Mouse (Mus musculus) liver, embryonic 14.5 days (tissue): ENCODE results near the gene Adh6b. TPM values are rescaled to one million over a fixed set of nuclear protein-coding genes. Genes with fewer than 3 reads are reported as not detected.

Source experiments
- ATAC-seq: fragments of 200-750 bp; cut with Nextera tagmentation; 2 replicates; pipeline ENCODE4 v1.8.0; 2017; ENCODE audit warnings: moderate number of reproducible peaks, mild to moderate bottlenecking, moderate library complexity; ENCODE audit not compliant: insufficient read depth
- DNase-seq, 3 experiments: peaks; one replicate each; pipeline ENCODE4 v3.0.0-alpha.2; 2012 to 2013; ENCODE audit warnings: low read depth in 3 of 3, low spot score in 3 of 3
- H3K27ac ChIP-seq: fragments of 300-500 bp; sonication (generic); 2 replicates; pipeline ENCODE4 v1.5.1; 2014; ENCODE audit warnings: moderate library complexity, mild to moderate bottlenecking, control low read depth, inconsistent platforms
- H3K27me3 ChIP-seq: fragments of 300-500 bp; sonication (generic); 2 replicates; pipeline ENCODE4 v1.6.1; 2014; ENCODE audit warnings: mild to moderate bottlenecking, low read length, moderate library complexity; ENCODE audit not compliant: control insufficient read depth, insufficient read depth
- H3K36me3 ChIP-seq: fragments of 300-500 bp; sonication (generic); replicated peaks from 2 replicates; pipeline ENCODE4 v1.6.1; 2014; ENCODE audit warnings: low read depth; ENCODE audit not compliant: control insufficient read depth, insufficient read depth
- H3K4me1 ChIP-seq, 2 experiments: fragments of 200-500 bp in 1 of 2; fragments of 300-500 bp in 1 of 2; sonication (generic) in 1 of 2; replicated peaks; 2 replicates each; pipeline ENCODE4 v1.6.1; 2012 to 2014; ENCODE audit warnings: antibody characterized with exemption in 1 of 2, inconsistent platforms in 1 of 2, low read length in 1 of 2; ENCODE audit not compliant: control insufficient read depth in 2 of 2, insufficient read depth in 2 of 2
- H3K4me2 ChIP-seq: fragments of 300-500 bp; sonication (generic); 2 replicates; pipeline ENCODE4 v1.6.1; 2014; ENCODE audit warnings: low read depth, mild to moderate bottlenecking, control low read depth, moderate library complexity
- H3K4me3 ChIP-seq, 2 experiments: fragments of 200-500 bp in 1 of 2; fragments of 300-500 bp in 1 of 2; sonication (generic) in 1 of 2; 2 replicates each; pipeline ENCODE4 v1.5.1; 2012 to 2014; ENCODE audit warnings: low read depth in 2 of 2, low read length in 2 of 2, mild to moderate bottlenecking in 2 of 2, control low read depth in 1 of 2, inconsistent platforms in 1 of 2, moderate library complexity in 1 of 2; ENCODE audit not compliant: insufficient read depth in 1 of 2
- H3K9ac ChIP-seq: fragments of 300-500 bp; sonication (generic); replicated peaks from 2 replicates; pipeline ENCODE4 v1.6.1; 2014; ENCODE audit warnings: mild to moderate bottlenecking, control low read depth, moderate library complexity
- H3K9me3 ChIP-seq: fragments of 300-500 bp; sonication (generic); 2 replicates; pipeline ENCODE4 v1.6.1; 2016; ENCODE audit warnings: low read length, mixed read lengths; ENCODE audit not compliant: control insufficient read depth
- CTCF ChIP-seq: IDR thresholded peaks from 2 replicates; pipeline ENCODE4 v1.5.1; 2016; ENCODE audit warnings: antibody characterized with exemption, low read depth, control low read depth
- EP300 ChIP-seq: IDR thresholded peaks from 2 replicates; pipeline ENCODE4 v1.6.1; 2016; ENCODE audit warnings: antibody characterized with exemption, low read depth
- WGBS: fragments of 180-500 bp; shearing (Covaris S2); extraction: QIAGEN DNeasy Blood & Tissue Kit; methylation state at CpG from one replicate; pipeline ENCODE4 v1.1.7; 2014; ENCODE audit not compliant: insufficient replicate concordance; 5-methylcytosine and 5-hydroxymethylcytosine counted together
- polyA plus RNA-seq, 2 experiments: library from polyadenylated mRNA; depleted of rRNA in 1 of 2; stranded (reverse) in 1 of 2; unstranded in 1 of 2; fragments of >200 nt; fragmentation: Nextera tagmentation in 1 of 2; extraction: Ambion mirVana in 1 of 2; gene quantifications; 2 replicates each; pipeline versions ENCODE4 v1.2.1 to v1.2.3; 2012 to 2014

Gene Adh6b
- polyA plus RNA-seq, 2 experiments, result 0.12 to 0.53 TPM

- no peaks in the 10 kb centered on the region for H3K27me3 ChIP-seq
- no peak overlapping the region for H3K4me2 ChIP-seq
- no peak overlapping the region for H3K4me3 ChIP-seq
- H3K9ac ChIP-seq, result no peak overlapping the region
- TF ChIP-seq EP300, result no peak
- no peak for TF ChIP-seq CTCF
- no peak for DNase-seq
- 62% methylated on average over 4 of the region's 4 CpGs for WGBS
- H3K36me3 ChIP-seq, result no peaks in the 10 kb centered on the region
- ATAC-seq, result no peak
- no peaks in the 10 kb centered on the region for H3K9me3 ChIP-seq
- H3K4me1 ChIP-seq, result no peaks in the 10 kb centered on the region
- H3K27ac ChIP-seq, result no peak overlapping the region
Measured at GRCm38 (mm10) chr3:138373920-138374319, 32.3 kb downstream of the Adh6b start.

- H3K9me3 ChIP-seq, result no peaks in the 10 kb centered on the region
- 40% methylated on average over 2 of the region's 2 CpGs for WGBS
- no peak overlapping the region for H3K9ac ChIP-seq
- no peak for DNase-seq
- H3K4me1 ChIP-seq, result no peaks in the 10 kb centered on the region
- H3K27me3 ChIP-seq, result no peaks in the 10 kb centered on the region
- no peaks in the 10 kb centered on the region for H3K36me3 ChIP-seq
- no peak overlapping the region for H3K27ac ChIP-seq
- no peak overlapping the region for H3K4me3 ChIP-seq
- no peak for ATAC-seq
- TF ChIP-seq CTCF (no peak), EP300 (no peak)
- no peak overlapping the region for H3K4me2 ChIP-seq
Measured at GRCm38 (mm10) chr3:138375148-138375547, 33.6 kb downstream of the Adh6b start.

- Histone ChIP-seq H3K27me3 (no peaks in the 10 kb centered on the region), H3K4me2 (no peak overlapping the region), H3K36me3 (no peaks in the 10 kb centered on the region), H3K4me3 (no peak overlapping the region), H3K27ac (no peak overlapping the region), H3K9ac (no peak overlapping the region), H3K4me1 (no peaks in the 10 kb centered on the region), H3K9me3 (no peaks in the 10 kb centered on the region)
- TF ChIP-seq EP300 (no peak), CTCF (no peak)
- ATAC-seq (no peak), DNase-seq (no peak)
- 41% methylated on average over 3 of the region's 3 CpGs for WGBS
Measured at GRCm38 (mm10) chr3:138381133-138381532, 39.6 kb downstream of the Adh6b start.

GRCm38 (mm10) chr3:138387155-138387554, 45.6 kb downstream of the Adh6b start:
- Histone ChIP-seq H3K36me3 (no peaks in the 10 kb centered on the region), H3K9me3 (no peaks in the 10 kb centered on the region), H3K9ac (no peak overlapping the region), H3K4me1 (no peaks in the 10 kb centered on the region), H3K27ac (no peak overlapping the region), H3K4me2 (no peak overlapping the region), H3K27me3 (no peaks in the 10 kb centered on the region), H3K4me3 (no peak overlapping the region)
- no peak for TF ChIP-seq CTCF
- no peak for TF ChIP-seq EP300
- ATAC-seq, result no peak
- DNase-seq, result no peak
- 66% methylated on average over 6 of the region's 6 CpGs for WGBS

- Histone ChIP-seq H3K36me3 (no peaks in the 10 kb centered on the region), H3K9me3 (no peaks in the 10 kb centered on the region), H3K4me3 (no peak overlapping the region), H3K9ac (no peak overlapping the region), H3K4me2 (no peak overlapping the region), H3K4me1 (no peaks in the 10 kb centered on the region), H3K27me3 (no peaks in the 10 kb centered on the region), H3K27ac (no peak overlapping the region)
- no peak for TF ChIP-seq EP300
- no peak for TF ChIP-seq CTCF
- no peak for DNase-seq
- no peak for ATAC-seq
- 53% methylated on average over 3 of the region's 3 CpGs for WGBS
Measured at GRCm38 (mm10) chr3:138404872-138405271, 63.3 kb downstream of the Adh6b start.

GRCm38 (mm10) chr3:138405341-138405740, 63.8 kb downstream of the Adh6b start:
- Histone ChIP-seq H3K9ac (no peak overlapping the region), H3K27ac (no peak overlapping the region), H3K27me3 (no peaks in the 10 kb centered on the region), H3K36me3 (no peaks in the 10 kb centered on the region), H3K4me3 (no peak overlapping the region), H3K9me3 (no peaks in the 10 kb centered on the region), H3K4me1 (no peaks in the 10 kb centered on the region), H3K4me2 (no peak overlapping the region)
- WGBS, result 29% methylated on average over 3 of the region's 3 CpGs
- ATAC-seq, result no peak
- DNase-seq, result no peak
- TF ChIP-seq CTCF (peak; percentile 29), EP300 (no peak)
